Mouse (Mus musculus) liver, adult 2 months (tissue): ENCODE data around the gene Hic1. TPM values are rescaled to one million over a fixed set of nuclear protein-coding genes. Genes with fewer than 3 reads are reported as not detected.

ENCODE experiments used
- DNase-seq: peaks from one replicate; pipeline ENCODE4 v3.0.0-alpha.2; 2011; ENCODE audit warnings: low read depth, low spot score; ENCODE audit errors: extremely low read depth
- H3K27ac ChIP-seq: fragments of 200-500 bp; replicated peaks from 2 replicates; pipeline ENCODE4 v1.5.1; 2012; ENCODE audit warnings: low read depth, mild to moderate bottlenecking, control low read depth, inconsistent platforms, low read length; ENCODE audit not compliant: insufficient read depth
- H3K27me3 ChIP-seq: fragments of 200-500 bp; 2 replicates; pipeline ENCODE4 v1.6.1; 2012; ENCODE audit warnings: mild to moderate bottlenecking, moderate library complexity, low read length, inconsistent platforms; ENCODE audit not compliant: control insufficient read depth, insufficient read depth
- H3K36me3 ChIP-seq: fragments of 200-500 bp; 2 replicates; pipeline ENCODE4 v1.6.1; 2012; ENCODE audit warnings: low read length, inconsistent platforms; ENCODE audit not compliant: control insufficient read depth, insufficient read depth
- H3K4me1 ChIP-seq: fragments of 200-500 bp; 2 replicates; pipeline ENCODE4 v1.6.1; 2011; ENCODE audit warnings: low read length; ENCODE audit not compliant: control insufficient read depth, insufficient read depth
- H3K4me3 ChIP-seq: fragments of 200-500 bp; 2 replicates; pipeline ENCODE4 v1.5.1; 2011; ENCODE audit warnings: low read depth, mild to moderate bottlenecking, control low read depth, low read length, moderate library complexity; ENCODE audit not compliant: insufficient read depth
- H3K79me2 ChIP-seq: fragments of 200-500 bp; 2 replicates; pipeline ENCODE4 v1.6.1; 2012; ENCODE audit warnings: inconsistent platforms, mild to moderate bottlenecking, low read length, moderate library complexity; ENCODE audit not compliant: control insufficient read depth, insufficient read depth
- H3K9ac ChIP-seq: fragments of 200-500 bp; 2 replicates; pipeline ENCODE4 v1.6.1; 2012; ENCODE audit warnings: low read depth, mild to moderate bottlenecking, control low read depth, inconsistent platforms, low read length
- CTCF ChIP-seq: fragments of 200-500 bp; IDR thresholded peaks from 2 replicates; pipeline ENCODE4 v1.5.1; 2011; ENCODE audit warnings: low read depth, low read length, control low read depth
- POLR2A ChIP-seq: fragments of 200-500 bp; IDR thresholded peaks from 2 replicates; pipeline ENCODE4 v1.6.1; 2011; ENCODE audit warnings: low read length, control low read depth; ENCODE audit not compliant: insufficient read depth; ENCODE audit errors: extremely low read depth
- WGBS: fragments of 180-500 bp; shearing (Covaris S2); methylation state at CpG from one replicate; pipeline ENCODE4 v1.1.7; 2018; 5-methylcytosine and 5-hydroxymethylcytosine counted together
- polyA plus RNA-seq: library from polyadenylated mRNA; depleted of rRNA; stranded (reverse); fragments of >200 nt; gene quantifications from 2 replicates; pipeline ENCODE4 v1.2.3, GENCODE M21; 2012
- total RNA-seq: library from RNA; depleted of rRNA; stranded (reverse); fragments of >200 nt; gene quantifications from 2 replicates; pipeline ENCODE4 v1.2.3, GENCODE M21; 2014

The Hic1 gene
- total and polyA plus RNA-seq, 2 experiments: 1.1 to 3.8 TPM

DNA sequence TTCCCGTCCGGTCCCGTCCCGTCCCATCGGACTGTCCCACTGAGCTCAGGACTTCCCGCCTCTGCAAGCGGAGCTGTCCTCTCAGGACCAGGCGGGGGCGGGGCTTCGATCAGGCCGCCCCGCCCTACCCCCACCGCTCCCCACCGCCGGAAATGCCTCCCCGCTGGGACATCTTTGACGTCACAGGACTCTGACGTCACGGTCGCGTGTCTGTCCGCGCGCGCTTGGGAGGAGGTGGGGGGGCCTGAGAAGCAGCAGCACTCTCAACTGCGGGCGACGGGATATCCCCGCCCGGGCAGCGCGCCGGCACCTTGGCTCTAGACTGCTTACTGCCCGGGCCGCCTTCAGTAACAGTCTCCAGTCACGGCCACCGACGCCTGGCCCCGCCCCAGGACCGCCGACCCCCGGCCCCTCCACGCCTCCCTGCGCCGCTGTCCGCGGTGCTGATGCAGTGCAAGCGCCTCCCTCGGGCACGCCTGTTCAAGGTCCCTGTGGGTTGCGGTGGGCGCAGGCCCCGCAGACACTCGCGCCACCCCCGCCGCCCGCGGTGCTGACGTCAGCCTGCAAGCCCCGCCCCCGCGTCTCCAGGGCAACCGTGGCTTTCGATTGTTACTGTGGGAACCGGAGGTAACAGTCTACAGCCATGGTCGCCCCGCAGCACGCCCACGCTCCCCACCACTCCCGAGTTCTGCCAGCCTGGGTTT, 3.9 kb upstream of the Hic1 start:
- WGBS: under 1% methylated on average over 71 of the region's 71 CpGs
- no peaks in the 10 kb centered on the region for H3K36me3 ChIP-seq
- peaks cover 9% of the 10 kb centered on the region; the same call in 1 of the 2 replicates for H3K27me3 ChIP-seq

DNA sequence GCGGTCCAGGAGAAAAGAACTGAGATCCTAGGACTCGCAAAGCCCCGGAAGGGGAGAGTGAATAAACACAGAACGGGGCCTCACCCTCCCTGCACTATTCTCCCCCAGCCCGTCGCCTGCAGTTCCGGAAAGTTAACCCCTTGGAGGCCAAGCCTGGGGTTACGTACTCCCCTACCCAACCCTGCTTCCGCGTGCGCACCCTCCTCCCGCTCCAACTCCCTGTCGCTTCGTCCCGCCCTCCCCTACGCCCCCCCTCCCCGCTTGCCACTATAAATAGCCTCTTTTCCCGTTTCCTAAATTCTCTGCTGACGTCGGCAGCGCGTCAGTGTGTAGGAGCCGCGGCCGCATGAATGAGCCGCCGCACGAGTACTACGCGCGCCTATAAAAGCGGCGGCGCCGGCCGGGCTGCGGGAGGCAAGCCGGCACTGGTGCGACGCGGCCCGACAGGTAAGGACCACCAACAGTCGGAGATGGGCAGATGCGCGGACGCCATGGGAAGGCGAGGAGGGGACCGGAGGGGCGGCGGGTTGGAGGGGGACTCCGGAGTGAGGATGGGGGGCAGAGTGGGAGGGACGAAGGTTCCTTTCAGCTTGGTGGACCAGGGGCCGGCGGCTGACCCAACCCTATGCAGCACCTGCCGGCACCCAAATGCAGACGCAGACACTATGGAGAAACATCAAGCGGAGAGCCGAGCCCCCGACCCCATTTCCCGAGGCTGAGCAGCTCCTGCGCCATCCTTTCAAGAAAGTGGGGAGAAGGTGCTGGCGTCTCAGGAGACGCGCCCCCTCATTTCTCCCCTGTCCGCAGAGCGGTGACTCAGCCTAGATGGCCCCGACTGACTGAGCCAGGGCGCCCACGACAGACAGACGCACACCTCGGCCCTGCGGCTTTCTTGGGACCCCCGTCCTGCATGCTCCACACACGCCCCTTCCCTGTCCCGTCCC, 3.1 kb upstream of the Hic1 start:
- Histone ChIP-seq H3K4me3 (peak overlapping the region; percentile 58; the same call in 1 of the 2 replicates), H3K27me3 (peaks cover 9% of the 10 kb centered on the region; the same call in 1 of the 2 replicates), H3K9ac (no peak overlapping the region), H3K79me2 (no peaks in the 10 kb centered on the region), H3K36me3 (no peaks in the 10 kb centered on the region), H3K27ac (no peak overlapping the region), H3K4me1 (0 out of 2 replicates have a peak, but pooled peaks cover 3% of the 10 kb centered on the region)
- no peak for DNase-seq
- WGBS: 3% methylated on average over 74 of the region's 75 CpGs
- TF ChIP-seq POLR2A (no peak), CTCF (no peak)

More for the DNA sequence above, 3.9 kb upstream of the Hic1 start:
- peak; percentile 42 for DNase-seq
- peak overlapping the region; percentile 58 for H3K4me3 ChIP-seq
- H3K27ac ChIP-seq: no peak overlapping the region
- no peaks in the 10 kb centered on the region for H3K79me2 ChIP-seq
- 0 out of 2 replicates have a peak, but pooled peaks cover 3% of the 10 kb centered on the region for H3K4me1 ChIP-seq
- peak overlapping the region; percentile 29 for H3K9ac ChIP-seq
- TF ChIP-seq CTCF (no peak), POLR2A (no peak)

DNA sequence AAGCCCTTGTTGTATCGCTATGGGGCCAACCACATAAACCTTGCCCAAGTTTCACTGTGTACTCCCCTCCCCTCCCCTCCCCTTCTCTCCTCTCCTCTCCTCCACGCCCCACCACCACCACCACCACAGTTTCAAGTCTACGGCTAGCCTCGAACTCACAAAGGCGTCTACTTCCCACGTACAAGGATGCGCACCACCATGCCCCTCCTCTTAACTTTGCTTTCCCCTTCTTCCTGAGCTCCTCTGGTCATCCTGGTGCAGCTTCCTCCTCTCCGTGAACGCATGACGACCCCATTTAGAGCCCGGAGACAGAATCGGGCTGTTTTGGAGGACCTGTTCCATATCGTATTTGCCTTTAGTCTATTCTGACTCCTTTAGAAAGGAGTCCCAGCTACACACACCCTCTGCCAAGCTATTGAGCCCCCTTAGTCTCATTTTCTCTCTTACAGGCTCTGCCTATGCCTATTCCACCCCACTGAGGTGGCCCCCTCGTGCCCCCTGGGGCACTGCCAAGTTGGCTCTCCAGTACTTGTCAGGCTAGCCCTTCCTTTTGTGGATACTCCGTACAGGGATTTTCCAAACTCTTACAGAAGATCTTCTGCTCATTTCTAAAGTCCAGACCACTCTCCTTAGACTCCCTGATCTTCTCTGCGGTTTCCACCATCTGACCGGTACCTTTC, 2.0 kb upstream of the Hic1 start:
- no peak overlapping the region for H3K27ac ChIP-seq
- TF ChIP-seq POLR2A (no peak), CTCF (no peak)
- no peaks in the 10 kb centered on the region for H3K79me2 ChIP-seq
- no peak overlapping the region for H3K4me3 ChIP-seq
- peaks cover 14% of the 10 kb centered on the region; the same call in 1 of the 2 replicates for H3K27me3 ChIP-seq
- no peak overlapping the region for H3K9ac ChIP-seq
- H3K4me1 ChIP-seq: 0 out of 2 replicates have a peak, but pooled peaks cover 3% of the 10 kb centered on the region
- no peaks in the 10 kb centered on the region for H3K36me3 ChIP-seq
- WGBS: 15% methylated on average over 17 of the region's 17 CpGs
- DNase-seq: no peak

DNA sequence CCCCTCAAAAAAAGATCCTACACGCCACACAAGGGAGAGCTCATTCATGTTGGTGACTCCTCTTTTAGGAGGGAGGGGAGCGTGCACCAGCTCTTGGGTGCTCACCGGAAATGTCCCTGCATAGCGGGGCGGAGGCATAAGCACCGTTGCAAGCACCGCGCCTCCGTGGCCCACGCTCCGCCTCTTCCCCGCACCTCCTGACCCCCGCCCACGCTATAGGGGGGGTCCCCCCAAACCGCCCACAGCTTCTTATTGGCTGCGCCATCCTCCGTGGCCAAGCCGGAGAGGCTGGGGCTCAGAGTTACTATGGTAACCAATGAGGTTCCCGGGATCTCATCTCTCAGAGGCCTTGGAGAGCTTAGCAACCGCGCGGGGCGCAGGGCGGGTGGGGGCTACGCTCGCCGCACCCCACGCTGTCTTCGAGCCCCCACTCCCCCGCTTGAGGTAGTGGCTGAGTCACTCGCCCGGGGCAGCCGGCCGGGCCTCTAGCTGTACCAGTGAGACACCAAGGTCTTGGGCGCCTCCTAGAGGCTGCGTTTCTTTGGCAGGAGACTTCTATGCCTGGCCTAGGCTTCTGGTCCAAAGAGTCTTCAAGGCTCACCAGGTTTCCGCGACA, 925 bp upstream of the Hic1 start:
- H3K4me1 ChIP-seq: peaks cover 7% of the 10 kb centered on the region; the same call in 1 of the 2 replicates
- H3K4me3 ChIP-seq: peak overlapping the region; percentile 48; the same call in 1 of the 2 replicates
- H3K27ac ChIP-seq: no peak overlapping the region
- no peaks in the 10 kb centered on the region for H3K36me3 ChIP-seq
- peak; percentile 83 for TF ChIP-seq CTCF
- TF ChIP-seq POLR2A: no peak
- DNase-seq: peak; percentile 65
- H3K27me3 ChIP-seq: peaks cover 21% of the 10 kb centered on the region; the same call in 1 of the 2 replicates
- H3K9ac ChIP-seq: no peak overlapping the region
- WGBS: under 1% methylated on average over 38 of the region's 38 CpGs
- no peaks in the 10 kb centered on the region for H3K79me2 ChIP-seq
